Mouse (Mus musculus) myocyte (in vitro differentiated cells): ENCODE data around the gene Gm43517. TPM values are rescaled to one million over a fixed set of nuclear protein-coding genes. Genes with fewer than 3 reads are reported as not detected.

Source experiments
- H3K27me3 ChIP-seq: one replicate; pipeline ENCODE4 v1.6.1; 2011; ENCODE audit not compliant: control insufficient read depth, insufficient read depth, insufficient read length
- H3K36me3 ChIP-seq: one replicate; pipeline ENCODE4 v1.6.1; 2011; ENCODE audit not compliant: control insufficient read depth, insufficient read depth
- H3K4me2 ChIP-seq: one replicate; pipeline ENCODE4 v1.6.1; 2011; ENCODE audit warnings: low read depth, control low read depth
- H3K4me3 ChIP-seq: one replicate; pipeline ENCODE4 v1.5.1; 2011; ENCODE audit warnings: mild to moderate bottlenecking, control low read depth, moderate library complexity
- H3K79me2 ChIP-seq: one replicate; pipeline ENCODE4 v1.6.1; 2011; ENCODE audit not compliant: control insufficient read depth, insufficient read depth
- H3ac ChIP-seq: one replicate; pipeline ENCODE4 v1.6.1; 2011; ENCODE audit not compliant: control insufficient read depth, insufficient read length
- CEBPB ChIP-seq: IDR thresholded peaks from 2 replicates; pipeline ENCODE4 v1.6.1; 2011; ENCODE audit warnings: mild to moderate bottlenecking, moderate library complexity; ENCODE audit not compliant: poor library complexity, insufficient read depth, severe bottlenecking
- E2F4 ChIP-seq: IDR thresholded peaks from one replicate; pipeline ENCODE4 v1.6.1; 2011; ENCODE audit warnings: mild to moderate bottlenecking, control low read depth, moderate library complexity; ENCODE audit not compliant: insufficient read depth
- MAX ChIP-seq: IDR thresholded peaks from one replicate; pipeline ENCODE4 v1.6.1; 2011; ENCODE audit warnings: low read depth, mild to moderate bottlenecking, control low read depth
- MYOD1 ChIP-seq, 3 experiments: IDR thresholded peaks; one replicate each; pipeline ENCODE4 v1.6.1; 2011; ENCODE audit warnings: control low read depth in 2 of 3, low read depth in 2 of 3, mild to moderate bottlenecking in 2 of 3, moderate library complexity in 1 of 3; ENCODE audit not compliant: insufficient read length in 2 of 3, control insufficient read depth in 1 of 3
- MYOG ChIP-seq, 3 experiments: IDR thresholded peaks; one replicate each; pipeline ENCODE4 v1.6.1; 2011; ENCODE audit warnings: control low read depth in 2 of 3, low read depth in 2 of 3, mild to moderate bottlenecking in 2 of 3; ENCODE audit not compliant: insufficient read length in 2 of 3, control insufficient read depth in 1 of 3, insufficient read depth in 1 of 3
- POLR2A ChIP-seq: IDR thresholded peaks from one replicate; pipeline ENCODE4 v1.6.1; 2011; ENCODE audit warnings: low read depth, mild to moderate bottlenecking, control low read depth, moderate library complexity; ENCODE audit not compliant: insufficient read length
- POLR2AphosphoS2 ChIP-seq: IDR thresholded peaks from one replicate; pipeline ENCODE4 v1.6.1; 2011; ENCODE audit warnings: low read depth, control low read depth; ENCODE audit not compliant: insufficient read length
- REST ChIP-seq: IDR thresholded peaks from one replicate; pipeline ENCODE4 v1.6.1; 2011; ENCODE audit warnings: mild to moderate bottlenecking, control low read depth, moderate library complexity; ENCODE audit not compliant: insufficient read depth, insufficient read length
- SRF ChIP-seq: IDR thresholded peaks from one replicate; pipeline ENCODE4 v1.6.1; 2011; ENCODE audit warnings: low read depth; ENCODE audit not compliant: control insufficient read depth, insufficient read length
- TCF12 ChIP-seq: IDR thresholded peaks from one replicate; pipeline ENCODE4 v1.6.1; 2011; ENCODE audit warnings: mild to moderate bottlenecking, control low read depth; ENCODE audit not compliant: poor library complexity, insufficient read depth, severe bottlenecking
- TCF3 ChIP-seq: IDR thresholded peaks from one replicate; pipeline ENCODE4 v1.6.1; 2011; ENCODE audit warnings: low read depth, control low read depth; ENCODE audit not compliant: insufficient read length
- USF1 ChIP-seq: IDR thresholded peaks from one replicate; pipeline ENCODE4 v1.6.1; 2011; ENCODE audit warnings: low read depth, mild to moderate bottlenecking, control low read depth, moderate library complexity
- polyA plus RNA-seq: library from polyadenylated mRNA; unstranded; fragments of >200 nt; fragmentation: generic; extraction: Trizol; gene quantifications from one replicate; pipeline ENCODE4 v1.2.1, GENCODE M21; 2012; ENCODE audit warnings: missing spikeins

Gene Gm43517
- polyA plus RNA-seq, 1 experiment, result not detected

- Histone ChIP-seq H3K4me2 (no peak overlapping the region), H3K79me2 (no peaks in the 10 kb centered on the region), H3K36me3 (no peaks in the 10 kb centered on the region), H3K4me3 (no peak overlapping the region), H3ac (no peak overlapping the region), H3K27me3 (no peaks in the 10 kb centered on the region)
- TF ChIP-seq MAX, result no peak
- no peak for TF ChIP-seq USF1
- no peak for TF ChIP-seq POLR2AphosphoS2
- no peak for TF ChIP-seq POLR2A
- TF ChIP-seq CEBPB, result no peak
- no peak for TF ChIP-seq E2F4
- TF ChIP-seq MYOG (IDR thresholded peaks at IDR 0.05; ENCODE audit: control insufficient read depth in 1 of 3, insufficient read depth in 1 of 3, insufficient read length in 2 of 3, low read depth in 2 of 3), result no peak
- TF ChIP-seq SRF, result no peak
- TF ChIP-seq REST, result no peak
- no peak for TF ChIP-seq MYOD1 (IDR thresholded peaks at IDR 0.05; ENCODE audit: control insufficient read depth in 1 of 3, insufficient read length in 2 of 3, low read depth in 2 of 3)
These were observed 11.8 kb downstream of the Gm43517 start for GRCm38 (mm10) chr12:49396776-49397175.

DNA sequence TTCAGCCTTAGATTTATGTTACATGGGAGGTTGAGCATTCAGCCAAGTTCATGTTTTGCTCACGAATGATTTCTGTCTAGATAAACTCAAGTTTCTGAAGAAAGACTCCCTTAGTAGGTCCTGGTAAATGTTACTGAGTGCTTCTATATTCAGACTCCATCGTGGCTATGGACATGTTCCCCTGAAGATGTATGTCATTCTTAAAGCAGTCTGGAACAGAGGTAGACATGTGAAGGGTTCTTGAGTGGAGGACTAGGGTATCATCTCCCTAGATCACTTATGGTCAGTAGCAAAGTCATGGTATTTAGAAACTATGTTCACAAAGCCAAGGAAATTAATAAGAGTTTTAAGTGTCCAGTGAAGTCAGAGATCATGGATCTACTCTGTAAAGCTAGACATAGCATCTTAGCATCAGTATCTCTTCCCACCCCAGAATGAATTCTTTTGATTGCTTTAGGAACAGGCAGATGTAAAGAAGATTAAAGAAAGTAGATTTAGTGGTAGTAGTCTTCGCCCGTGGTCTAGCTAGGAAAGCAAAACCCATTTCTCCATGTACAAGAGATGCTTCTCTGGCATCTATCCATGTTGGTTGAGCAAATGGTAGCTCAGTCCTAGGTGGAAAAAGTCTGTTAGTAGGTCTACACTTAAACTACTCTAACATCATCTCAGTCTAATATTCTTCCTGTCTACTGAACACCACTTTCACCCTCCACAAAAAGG lies 12.6 kb downstream of the Gm43517 start:
- H3K4me3 ChIP-seq, result no peak overlapping the region
- H3K36me3 ChIP-seq, result no peaks in the 10 kb centered on the region
- H3K27me3 ChIP-seq, result no peaks in the 10 kb centered on the region
- no peak overlapping the region for H3K4me2 ChIP-seq
- no peak overlapping the region for H3ac ChIP-seq
- no peaks in the 10 kb centered on the region for H3K79me2 ChIP-seq
- TF ChIP-seq USF1 (no peak), REST (no peak), E2F4 (no peak), TCF3 (no peak), MAX (no peak), MYOD1 (IDR thresholded peaks at IDR 0.05; ENCODE audit: control insufficient read depth in 1 of 3, insufficient read length in 2 of 3, low read depth in 2 of 3) (no peak), CEBPB (no peak), TCF12 (no peak), SRF (no peak), POLR2A (no peak), MYOG (IDR thresholded peaks at IDR 0.05; ENCODE audit: control insufficient read depth in 1 of 3, insufficient read depth in 1 of 3, insufficient read length in 2 of 3, low read depth in 2 of 3) (no peak), POLR2AphosphoS2 (no peak)

GRCm38 (mm10) chr12:49398163-49398540 lies 13.2 kb downstream of the Gm43517 start:
- no peaks in the 10 kb centered on the region for H3K79me2 ChIP-seq
- TF ChIP-seq MYOG (IDR thresholded peaks at IDR 0.05; ENCODE audit: control insufficient read depth in 1 of 3, insufficient read depth in 1 of 3, insufficient read length in 2 of 3, low read depth in 2 of 3), result no peak
- TF ChIP-seq MYOD1 (IDR thresholded peaks at IDR 0.05; ENCODE audit: control insufficient read depth in 1 of 3, insufficient read length in 2 of 3, low read depth in 2 of 3), result no peak
- TF ChIP-seq POLR2A, result no peak
- TF ChIP-seq SRF, result no peak
- TF ChIP-seq REST, result no peak
- TF ChIP-seq MAX, result no peak
- no peak for TF ChIP-seq E2F4
- TF ChIP-seq TCF12, result no peak
- TF ChIP-seq POLR2AphosphoS2, result no peak
- no peak for TF ChIP-seq USF1
- no peak for TF ChIP-seq TCF3
- no peak for TF ChIP-seq CEBPB
- H3K27me3 ChIP-seq, result no peaks in the 10 kb centered on the region
- H3K4me2 ChIP-seq, result no peak overlapping the region
- H3K36me3 ChIP-seq, result no peaks in the 10 kb centered on the region
- H3ac ChIP-seq, result no peak overlapping the region
- H3K4me3 ChIP-seq, result no peak overlapping the region

- no peak for TF ChIP-seq MYOD1 (IDR thresholded peaks at IDR 0.05; ENCODE audit: control insufficient read depth in 1 of 3, insufficient read length in 2 of 3, low read depth in 2 of 3)
- TF ChIP-seq TCF3, result no peak
- TF ChIP-seq TCF12, result no peak
- no peak for TF ChIP-seq MYOG (IDR thresholded peaks at IDR 0.05; ENCODE audit: control insufficient read depth in 1 of 3, insufficient read depth in 1 of 3, insufficient read length in 2 of 3, low read depth in 2 of 3)
- Histone ChIP-seq H3K4me3 (no peak overlapping the region), H3ac (no peak overlapping the region), H3K36me3 (no peaks in the 10 kb centered on the region), H3K27me3 (no peaks in the 10 kb centered on the region), H3K79me2 (no peaks in the 10 kb centered on the region), H3K4me2 (no peak overlapping the region)
These were observed 13.7 kb downstream of the Gm43517 start for GRCm38 (mm10) chr12:49398636-49399035.

GRCm38 (mm10) chr12:49399611-49400010 lies 14.6 kb downstream of the Gm43517 start:
- Histone ChIP-seq H3K36me3 (no peaks in the 10 kb centered on the region), H3K4me3 (no peak overlapping the region), H3K4me2 (no peak overlapping the region), H3ac (no peak overlapping the region), H3K27me3 (no peaks in the 10 kb centered on the region), H3K79me2 (no peaks in the 10 kb centered on the region)
- TF ChIP-seq USF1 (no peak), TCF3 (no peak), MYOG (IDR thresholded peaks at IDR 0.05; ENCODE audit: control insufficient read depth in 1 of 3, insufficient read depth in 1 of 3, insufficient read length in 2 of 3, low read depth in 2 of 3) (no peak), MYOD1 (IDR thresholded peaks at IDR 0.05; ENCODE audit: control insufficient read depth in 1 of 3, insufficient read length in 2 of 3, low read depth in 2 of 3) (no peak), E2F4 (no peak), SRF (no peak), POLR2A (no peak), CEBPB (no peak), MAX (no peak), REST (no peak), POLR2AphosphoS2 (no peak), TCF12 (no peak)
